ENCODE assay signal across 26 mouse cellular contexts in genomic region chr5:16122110-16122509, GRCm38 (mm10).
A peak's percentile ranks its signal among the peaks of the same experiment; 100 is the strongest.
DNase-seq lines count a peak whose midpoint lies in the region; ATAC-seq and TF ChIP-seq lines count a peak whose summit lies in the region.
"Had no signal": no experiment of that assay in that cellular context is flagged by ENCODE, and none has a peak within 500 bp of the region (broad histone marks: within the 10 kb centered on the region; RNA-seq: fewer than 3 reads in every experiment).

No protein-coding gene starts in this region.

- H3K4me2 ChIP-seq in forebrain, embryonic 16.5 days (ENCODE audit: low read length) = no peak overlapping the region
- H3K4me2 ChIP-seq in hindbrain, postnatal 0 days (ENCODE audit: low read depth, low read length) = no peak overlapping the region
- no peak overlapping the region for H3K4me2 ChIP-seq in midbrain, postnatal 0 days (ENCODE audit: low read depth, low read length, poor library complexity, severe bottlenecking)
- no peak overlapping the region for H3K4me2 ChIP-seq in midbrain, embryonic 14.5 days (ENCODE audit: low read length)
- H3K4me2 ChIP-seq: heart, embryonic 15.5 days; lung, embryonic 14.5 days; neural tube, embryonic 13.5 days had no signal

- DNase-seq in forebrain, embryonic 10.5 days (ENCODE audit: extremely low spot score, low spot score) = no peak
- DNase-seq in hindbrain, postnatal 0 days (ENCODE audit: low spot score) = peak; percentile 41
- no peak for DNase-seq in hindbrain, embryonic 10.5 days (ENCODE audit: low spot score)
- peak; percentile 38 for DNase-seq in midbrain, postnatal 0 days (ENCODE audit: low spot score)
- no peak for DNase-seq in midbrain, embryonic 14.5 days
- no peak for DNase-seq in frontal cortex, postnatal 10 days (ENCODE audit: low spot score in 2 of 2)
- DNase-seq: adrenal gland, postnatal 14 days; cerebellum, adult 11-12 months; cerebellum, postnatal 25 days; gastrocnemius, postnatal 25 days; heart, adult 11 months; kidney, adult 9 months; kidney, postnatal 10 days; layer of hippocampus, postnatal 36 days; liver; lung, embryonic 14.5 days; right cerebral cortex, postnatal 14 days; thymus, postnatal 14 days had no signal

- no peaks in the 10 kb centered on the region for H3K36me3 ChIP-seq in forebrain, embryonic 16.5 days (ENCODE audit: control insufficient read depth, insufficient read depth)
- no peaks in the 10 kb centered on the region for H3K36me3 ChIP-seq in forebrain, embryonic 10.5 days (replicated peaks)
- H3K36me3 ChIP-seq in hindbrain, postnatal 0 days (ENCODE audit: insufficient read depth, low read length) = no peaks in the 10 kb centered on the region
- H3K36me3 ChIP-seq in hindbrain, embryonic 10.5 days = no peaks in the 10 kb centered on the region
- no peaks in the 10 kb centered on the region for H3K36me3 ChIP-seq in midbrain, postnatal 0 days (ENCODE audit: insufficient read depth, low read length)
- H3K36me3 ChIP-seq in midbrain, embryonic 14.5 days (ENCODE audit: control insufficient read depth, insufficient read depth, low read length) = no peaks in the 10 kb centered on the region
- H3K36me3 ChIP-seq: heart, embryonic 10.5 days; heart, embryonic 15.5 days; neural tube, embryonic 13.5 days had no signal

- H3K9me3 ChIP-seq in forebrain, embryonic 16.5 days (ENCODE audit: control insufficient read depth, low read length) = no peaks in the 10 kb centered on the region
- no peaks in the 10 kb centered on the region for H3K9me3 ChIP-seq in forebrain, embryonic 10.5 days
- no peaks in the 10 kb centered on the region for H3K9me3 ChIP-seq in hindbrain, postnatal 0 days (ENCODE audit: low read length)
- H3K9me3 ChIP-seq in hindbrain, embryonic 10.5 days = no peaks in the 10 kb centered on the region
- H3K9me3 ChIP-seq in midbrain, postnatal 0 days (ENCODE audit: low read length) = no peaks in the 10 kb centered on the region
- H3K9me3 ChIP-seq in midbrain, embryonic 14.5 days (ENCODE audit: control insufficient read depth, low read length) = no peaks in the 10 kb centered on the region
- H3K9me3 ChIP-seq: heart, embryonic 10.5 days; heart, embryonic 15.5 days; neural tube, embryonic 13.5 days had no signal

- TF ChIP-seq CTCF in hindbrain, postnatal 0 days (IDR thresholded peaks at IDR 0.05; ENCODE audit: low read depth) = no peak
- no peak for TF ChIP-seq CTCF in midbrain, postnatal 0 days (IDR thresholded peaks at IDR 0.05)

- ATAC-seq in forebrain, embryonic 16.5 days = 0 out of 2 replicates have a peak, but pooled peaks have one; percentile 20
- peak; percentile 74 for ATAC-seq in hindbrain, postnatal 0 days
- no peak for ATAC-seq in midbrain, postnatal 0 days (ENCODE audit: low FRiP score)
- ATAC-seq in midbrain, embryonic 14.5 days (ENCODE audit: low FRiP score, low TSS enrichment) = no peak
- ATAC-seq: CD4-positive, CD25-positive, alpha-beta regulatory T cell, adult 4 months; intestine, postnatal 0 days had no signal

- WGBS in forebrain, embryonic 16.5 days = 76% methylated on average over 6 of the region's 6 CpGs
- WGBS in forebrain, embryonic 10.5 days = 93% methylated on average over 6 of the region's 6 CpGs
- 69% methylated on average over 6 of the region's 6 CpGs for WGBS in hindbrain, postnatal 0 days
- 91% methylated on average over 6 of the region's 6 CpGs for WGBS in hindbrain, embryonic 10.5 days
- WGBS in midbrain, postnatal 0 days = 83% methylated on average over 6 of the region's 6 CpGs
- WGBS in midbrain, embryonic 14.5 days = 82% methylated on average over 6 of the region's 6 CpGs

- no peaks in the 10 kb centered on the region for H3K27me3 ChIP-seq in forebrain, embryonic 16.5 days (replicated peaks; ENCODE audit: control insufficient read depth, insufficient read depth, low read length)
- no peaks in the 10 kb centered on the region for H3K27me3 ChIP-seq in forebrain, embryonic 10.5 days (ENCODE audit: poor library complexity, severe bottlenecking)
- H3K27me3 ChIP-seq in hindbrain, postnatal 0 days (ENCODE audit: insufficient read depth, low read length) = no peaks in the 10 kb centered on the region
- H3K27me3 ChIP-seq in hindbrain, embryonic 10.5 days (ENCODE audit: insufficient read depth, poor library complexity, severe bottlenecking) = no peaks in the 10 kb centered on the region
- no peaks in the 10 kb centered on the region for H3K27me3 ChIP-seq in midbrain, postnatal 0 days (ENCODE audit: insufficient read depth, low read length)
- H3K27me3 ChIP-seq in midbrain, embryonic 14.5 days (ENCODE audit: control insufficient read depth, insufficient read depth, low read length) = no peaks in the 10 kb centered on the region
- H3K27me3 ChIP-seq: heart, embryonic 15.5 days; neural tube, embryonic 13.5 days had no signal

- peaks cover 2% of the 10 kb centered on the region; the same call in 1 of the 2 replicates for H3K4me1 ChIP-seq in forebrain, embryonic 16.5 days (replicated peaks; ENCODE audit: control insufficient read depth, insufficient read depth, low read length)
- peaks cover 4% of the 10 kb centered on the region for H3K4me1 ChIP-seq in forebrain, embryonic 10.5 days
- no peaks in the 10 kb centered on the region for H3K4me1 ChIP-seq in hindbrain, postnatal 0 days (ENCODE audit: insufficient read depth, low read length)
- H3K4me1 ChIP-seq in hindbrain, embryonic 10.5 days (replicated peaks) = no peaks in the 10 kb centered on the region
- H3K4me1 ChIP-seq in midbrain, postnatal 0 days (ENCODE audit: insufficient read depth, low read length) = no peaks in the 10 kb centered on the region
- H3K4me1 ChIP-seq in midbrain, embryonic 14.5 days (ENCODE audit: control insufficient read depth, insufficient read depth, low read length) = peaks cover 1% of the 10 kb centered on the region; the same call in 1 of the 2 replicates
- H3K4me1 ChIP-seq: heart, embryonic 10.5 days; heart, embryonic 15.5 days had no signal

- H3K9ac ChIP-seq in forebrain, embryonic 16.5 days (replicated peaks; ENCODE audit: low read depth, low read length) = no peak overlapping the region
- H3K9ac ChIP-seq in hindbrain, postnatal 0 days (replicated peaks; ENCODE audit: low read length) = no peak overlapping the region
- no peak overlapping the region for H3K9ac ChIP-seq in midbrain, postnatal 0 days (replicated peaks; ENCODE audit: low read length, poor library complexity, severe bottlenecking)
- no peak overlapping the region for H3K9ac ChIP-seq in midbrain, embryonic 14.5 days (replicated peaks; ENCODE audit: low read length)
- H3K9ac ChIP-seq: heart, embryonic 15.5 days; liver, embryonic 14.5 days; lung, embryonic 14.5 days; neural tube, embryonic 13.5 days had no signal

- no peak overlapping the region for H3K4me3 ChIP-seq in forebrain, embryonic 16.5 days (replicated peaks; ENCODE audit: low read length)
- no peak overlapping the region for H3K4me3 ChIP-seq in forebrain, embryonic 10.5 days
- no peak overlapping the region for H3K4me3 ChIP-seq in hindbrain, postnatal 0 days (ENCODE audit: low read length)
- no peak overlapping the region for H3K4me3 ChIP-seq in hindbrain, embryonic 10.5 days
- no peak overlapping the region for H3K4me3 ChIP-seq in midbrain, postnatal 0 days (ENCODE audit: low read depth, low read length)
- H3K4me3 ChIP-seq in midbrain, embryonic 14.5 days (replicated peaks; ENCODE audit: low read depth, low read length) = no peak overlapping the region
- H3K4me3 ChIP-seq: heart, embryonic 10.5 days; heart, embryonic 15.5 days; neural tube, embryonic 13.5 days had no signal

- no peak overlapping the region for H3K27ac ChIP-seq in forebrain, embryonic 16.5 days (ENCODE audit: low read length)
- no peak overlapping the region for H3K27ac ChIP-seq in forebrain, embryonic 10.5 days
- H3K27ac ChIP-seq in hindbrain, postnatal 0 days = no peak overlapping the region
- H3K27ac ChIP-seq in hindbrain, embryonic 10.5 days = no peak overlapping the region
- H3K27ac ChIP-seq in midbrain, postnatal 0 days (ENCODE audit: low read depth, low read length) = no peak overlapping the region
- H3K27ac ChIP-seq in midbrain, embryonic 14.5 days (replicated peaks; ENCODE audit: low read depth, low read length) = no peak overlapping the region
- H3K27ac ChIP-seq: heart, embryonic 10.5 days; heart, embryonic 15.5 days; liver, embryonic 14.5 days; macrophage; neural tube, embryonic 13.5 days had no signal

Comparison
In these comparisons a context has a peak if more than half of its experiments do, and no peak if none do; other contexts are left out.
1. DNase-seq: peak in hindbrain, postnatal 0 days (single experiment) and midbrain, postnatal 0 days (single experiment); none in forebrain, embryonic 10.5 days (single experiment), hindbrain, embryonic 10.5 days (single experiment), midbrain, embryonic 14.5 days (single experiment) and frontal cortex, postnatal 10 days (0 of 2).
2. ATAC-seq: peak in forebrain, embryonic 16.5 days (single experiment) and hindbrain, postnatal 0 days (single experiment); none in midbrain, postnatal 0 days (single experiment) and midbrain, embryonic 14.5 days (single experiment).